Mouse (Mus musculus): ENCODE results near the gene Wipi1.

DNA sequence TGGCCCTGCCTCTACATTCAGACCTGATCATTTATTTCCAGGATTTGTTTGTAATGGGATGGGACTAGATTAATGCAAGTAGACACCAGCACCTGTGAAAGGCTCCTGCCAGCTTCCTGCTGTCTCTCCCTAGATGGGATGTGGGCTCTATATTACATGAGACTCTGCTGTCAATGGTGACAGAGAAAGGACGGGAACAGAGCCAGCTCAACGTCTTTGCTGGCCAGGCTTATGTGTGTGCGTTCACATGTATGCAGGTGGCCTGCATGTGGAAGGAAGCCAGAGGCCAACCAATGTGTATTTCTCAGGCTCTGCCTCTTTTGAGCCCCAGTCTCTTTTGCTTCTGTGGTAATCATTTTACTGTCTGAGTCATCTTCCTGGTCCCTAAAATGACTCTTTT, 33.2 kb downstream of the Wipi1 start:
- TF ChIP-seq CTCF (IDR thresholded peaks at IDR 0.05; ENCODE audit: low read depth, low read length): no peak
- TF ChIP-seq POLR2A (IDR thresholded peaks at IDR 0.05; ENCODE audit: extremely low read depth, insufficient read depth, low read length): no peak
